Mouse (Mus musculus) c-Kit-positive CD71-negative TER-119-negative erythroid progenitor cells, embryonic 14.5 days (primary cell): Measurements from ENCODE around the gene Abca8b.
"Not testable (repeated sequence)": the region's sequence is repeated elsewhere in the genome, so short reads cannot be mapped to it uniquely, and the experiment has no call there.

ENCODE experiments used
- DNase-seq: peaks from one replicate; pipeline ENCODE4 v3.0.0-alpha.2; 2013; ENCODE audit warnings: low read depth

The Abca8b gene

DNA sequence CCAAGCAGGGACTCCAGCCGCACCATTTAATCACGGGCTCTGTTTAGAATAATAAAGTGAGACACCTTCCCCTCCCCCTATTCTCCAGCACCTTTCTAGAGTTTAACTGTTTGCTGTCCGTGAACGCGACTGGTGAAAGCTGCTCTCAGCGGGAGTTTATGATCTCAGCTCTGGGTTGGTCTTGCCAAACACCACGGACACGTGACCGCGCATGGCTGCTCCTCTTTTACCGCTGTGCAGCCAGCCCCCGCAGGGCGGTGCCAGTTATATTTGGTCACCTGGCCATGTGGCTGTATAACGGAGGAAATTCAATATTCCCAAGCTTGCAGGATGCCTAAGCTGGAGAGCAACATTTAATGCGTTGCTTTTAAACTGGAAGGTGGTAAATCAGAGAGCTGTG is at the start of gene Abca8b:
TSS of gene Abca8b (minus strand) at position 222 of the 400 bp plus-strand sequence.
- DNase-seq = no peak

DNA sequence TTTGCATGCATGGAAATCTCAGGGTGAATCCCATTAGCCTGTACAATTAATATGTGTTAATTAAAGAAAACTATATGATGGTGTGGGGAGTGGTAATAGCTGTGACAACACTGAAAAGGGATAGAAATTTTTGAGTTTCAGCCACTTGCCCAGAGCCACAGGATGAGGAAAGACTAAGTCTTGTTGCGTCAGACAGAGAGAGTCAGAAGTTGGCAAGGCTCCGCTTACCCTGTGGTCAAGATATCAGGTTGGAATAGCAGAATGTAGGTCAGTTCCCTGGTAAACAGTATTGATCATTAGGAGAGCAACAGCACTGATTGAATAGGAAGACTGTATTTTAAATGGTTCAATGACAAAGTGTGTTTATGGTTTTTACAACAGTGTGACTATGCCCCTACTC is 42.1 kb upstream of the Abca8b start:
- DNase-seq = no peak

GRCm38 (mm10) chr11:110028913-110029695 is 33.5 kb upstream of the Abca8b start:
- DNase-seq = peak; percentile 0

DNA sequence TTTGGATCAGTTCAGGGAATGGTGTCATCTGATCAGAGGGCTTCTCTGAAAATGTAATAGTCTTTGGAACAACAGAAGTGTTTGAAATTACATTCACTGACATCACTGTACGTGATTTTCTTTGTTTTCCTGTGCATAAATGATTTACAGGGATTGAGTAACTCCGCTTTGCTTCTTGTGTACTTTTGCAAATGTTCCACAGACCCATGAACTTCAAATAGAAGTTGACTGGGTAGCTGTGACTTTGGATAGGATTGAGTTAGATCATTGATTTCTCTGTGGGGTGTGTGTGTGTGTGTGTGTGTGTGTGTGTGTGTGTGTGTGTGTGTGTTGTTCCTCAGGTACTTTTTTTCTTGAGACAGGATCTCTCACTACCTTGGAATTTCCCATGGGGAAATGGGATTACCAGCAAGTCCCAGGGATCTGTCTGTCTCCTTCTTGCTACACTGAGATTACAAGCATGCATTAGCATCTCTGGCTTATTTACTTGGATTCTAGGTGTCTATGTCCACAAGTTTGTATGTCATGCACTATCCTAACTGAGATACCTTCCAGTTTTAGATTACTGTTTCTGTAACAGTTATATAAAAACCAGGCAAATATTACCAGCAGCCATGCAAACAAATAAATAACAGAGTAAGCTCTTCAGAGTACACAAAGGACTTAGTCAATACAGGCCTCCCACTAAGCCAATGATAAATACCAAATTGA is 15.3 kb upstream of the Abca8b start:
- DNase-seq = no peak

- DNase-seq = no peak
These were observed 632 bp downstream of the Abca8b start for GRCm38 (mm10) chr11:109995013-109995412.

DNA sequence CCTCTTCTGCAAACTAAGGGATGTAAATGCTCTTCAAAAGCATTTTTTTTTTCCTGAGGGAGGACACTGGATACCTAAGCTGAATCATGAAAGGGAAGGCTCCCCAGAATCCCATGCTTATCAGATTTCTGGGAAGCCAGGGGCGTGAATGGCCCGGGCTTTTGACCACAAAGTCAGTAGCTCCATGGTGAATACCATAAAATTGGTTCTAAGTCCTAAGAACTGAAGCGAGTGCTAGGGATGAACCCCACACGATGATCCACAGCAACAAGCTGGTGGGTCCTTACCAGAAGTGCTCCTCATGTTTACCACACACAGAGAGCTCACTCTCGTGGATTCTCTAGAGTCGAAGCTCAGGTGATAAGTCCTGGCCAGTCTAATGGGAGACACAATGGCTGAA is 1.6 kb downstream of the Abca8b start:
- no peak for DNase-seq

GRCm38 (mm10) chr11:109991270-109991669 is 4.4 kb downstream of the Abca8b start:
- DNase-seq = no peak

GRCm38 (mm10) chr11:109990256-109990655 is 5.4 kb downstream of the Abca8b start:
- no peak for DNase-seq

DNA sequence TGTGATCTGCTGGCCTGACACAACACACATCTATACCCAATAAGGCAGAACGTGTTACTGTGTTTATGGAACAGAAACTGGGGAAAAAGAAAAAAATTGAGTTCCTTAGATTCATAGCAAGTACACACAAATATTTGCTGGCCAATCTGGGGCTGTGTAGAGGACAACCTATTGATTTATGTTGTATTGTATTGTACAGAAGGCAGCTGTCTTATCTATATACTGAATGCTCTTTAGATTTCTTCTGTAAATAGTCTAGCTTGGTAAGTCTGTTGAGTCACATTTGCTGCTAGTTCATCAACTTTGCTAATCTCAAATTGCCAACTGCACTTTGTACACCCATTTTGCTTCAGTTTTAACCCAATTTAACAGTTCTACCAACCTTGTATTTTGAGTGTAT is 7.5 kb downstream of the Abca8b start:
- DNase-seq = no peak

- DNase-seq = not testable (repeated sequence)
These were observed 8.1 kb downstream of the Abca8b start for GRCm38 (mm10) chr11:109987460-109988072.

DNA sequence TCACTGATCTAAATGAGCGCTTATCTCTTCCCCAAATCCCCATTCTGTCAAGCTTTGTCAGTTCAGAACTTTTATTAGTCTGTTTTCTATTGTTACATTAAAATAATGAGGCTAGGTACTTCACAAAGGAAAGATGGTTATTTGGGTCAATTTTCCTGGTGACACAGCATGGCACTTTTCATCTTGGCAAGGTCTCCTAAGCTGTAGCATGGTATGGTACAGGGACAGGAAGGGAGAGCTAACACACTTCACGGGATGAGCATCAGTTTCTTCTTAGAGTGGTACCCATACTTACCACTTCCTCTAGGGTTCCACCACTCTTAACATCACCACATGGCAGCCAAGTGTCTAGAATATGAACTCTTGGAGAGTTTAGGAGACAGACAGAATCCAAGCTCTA is 13.8 kb downstream of the Abca8b start:
- DNase-seq = no peak

GRCm38 (mm10) chr11:109970521-109970920 is 25.1 kb downstream of the Abca8b start:
- no peak for DNase-seq

DNA sequence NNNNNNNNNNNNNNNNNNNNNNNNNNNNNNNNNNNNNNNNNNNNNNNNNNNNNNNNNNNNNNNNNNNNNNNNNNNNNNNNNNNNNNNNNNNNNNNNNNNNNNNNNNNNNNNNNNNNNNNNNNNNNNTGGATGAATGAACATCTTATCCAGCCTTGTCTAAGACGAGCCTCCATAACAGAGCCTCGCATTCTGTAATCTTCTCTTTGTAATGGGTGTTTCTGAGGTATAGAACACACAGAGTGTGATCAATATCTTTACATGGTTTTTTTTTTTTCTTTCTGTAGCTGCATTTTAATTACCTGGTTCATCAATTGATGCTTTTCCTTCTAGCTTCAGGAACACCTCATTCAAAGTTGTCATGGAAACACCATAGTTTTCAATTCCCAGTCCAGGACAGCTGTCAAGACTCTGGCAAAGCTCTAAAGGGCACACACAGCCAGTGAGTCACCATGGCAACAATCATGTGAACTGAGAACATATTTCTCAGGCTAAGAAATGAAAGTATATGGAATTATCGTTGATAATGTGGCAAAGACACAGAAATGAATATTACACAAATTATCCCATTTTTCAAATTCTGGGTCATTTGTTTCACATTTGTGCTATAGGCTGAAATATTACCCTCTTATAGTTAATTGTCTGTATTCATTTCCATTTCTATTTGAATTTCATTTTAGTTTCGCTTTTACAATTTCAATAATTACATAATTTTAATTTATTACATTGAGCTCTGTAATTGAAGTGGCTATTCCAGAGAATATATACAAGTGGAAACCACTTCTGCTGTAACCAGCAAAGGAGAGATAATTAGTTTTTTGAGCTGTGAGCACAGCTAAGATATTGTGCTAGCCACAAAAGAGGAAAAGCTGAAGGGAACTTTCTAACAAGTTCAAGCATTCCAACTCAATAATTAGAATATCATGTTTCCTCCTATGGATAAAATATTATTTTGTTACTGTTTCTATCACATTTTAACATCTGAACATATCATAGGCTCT is 33.9 kb downstream of the Abca8b start:
- DNase-seq = no peak

- no peak for DNase-seq
These were observed 40.5 kb downstream of the Abca8b start for GRCm38 (mm10) chr11:109955185-109955584.

GRCm38 (mm10) chr11:109936915-109937314 is 58.7 kb downstream of the Abca8b start:
- DNase-seq = no peak

DNA sequence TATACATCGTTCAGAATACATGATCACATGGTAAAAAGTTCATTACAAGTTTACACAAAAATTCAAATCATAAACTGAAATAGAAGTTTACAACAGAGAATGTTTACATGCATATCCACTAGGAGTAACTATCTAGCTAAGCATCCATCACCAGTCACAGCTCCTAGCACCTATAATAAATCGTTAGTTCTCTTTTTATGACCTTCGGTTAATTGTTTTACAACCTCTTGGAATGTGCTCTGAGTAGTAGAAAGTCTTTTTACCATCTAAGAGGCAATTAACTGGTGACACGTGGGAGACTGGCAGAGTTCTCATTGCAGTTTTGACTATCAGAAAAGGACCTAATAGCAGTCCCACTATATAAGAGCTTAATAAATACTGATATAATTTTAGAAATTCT is 62.4 kb downstream of the Abca8b start:
- DNase-seq = not testable (repeated sequence)

DNA sequence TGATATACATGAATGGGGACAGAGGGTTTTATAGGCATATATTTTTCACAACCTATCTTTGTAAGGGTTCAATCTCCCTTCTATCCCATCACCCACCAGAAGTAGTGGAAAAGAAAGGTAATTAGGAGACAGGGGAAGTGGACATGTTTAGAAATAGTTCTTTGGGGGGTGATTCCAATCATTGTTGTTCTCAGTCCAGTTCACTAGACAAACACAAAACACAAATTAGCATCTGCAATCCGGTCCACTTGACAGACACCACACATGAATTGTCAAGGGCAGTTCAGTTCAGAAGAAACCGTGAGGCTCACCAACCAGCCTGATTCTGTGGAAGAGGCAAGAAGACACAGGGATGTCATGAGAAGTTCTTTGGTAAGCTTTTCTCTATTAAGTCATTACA is 67.2 kb downstream of the Abca8b start:
- no peak for DNase-seq

DNA sequence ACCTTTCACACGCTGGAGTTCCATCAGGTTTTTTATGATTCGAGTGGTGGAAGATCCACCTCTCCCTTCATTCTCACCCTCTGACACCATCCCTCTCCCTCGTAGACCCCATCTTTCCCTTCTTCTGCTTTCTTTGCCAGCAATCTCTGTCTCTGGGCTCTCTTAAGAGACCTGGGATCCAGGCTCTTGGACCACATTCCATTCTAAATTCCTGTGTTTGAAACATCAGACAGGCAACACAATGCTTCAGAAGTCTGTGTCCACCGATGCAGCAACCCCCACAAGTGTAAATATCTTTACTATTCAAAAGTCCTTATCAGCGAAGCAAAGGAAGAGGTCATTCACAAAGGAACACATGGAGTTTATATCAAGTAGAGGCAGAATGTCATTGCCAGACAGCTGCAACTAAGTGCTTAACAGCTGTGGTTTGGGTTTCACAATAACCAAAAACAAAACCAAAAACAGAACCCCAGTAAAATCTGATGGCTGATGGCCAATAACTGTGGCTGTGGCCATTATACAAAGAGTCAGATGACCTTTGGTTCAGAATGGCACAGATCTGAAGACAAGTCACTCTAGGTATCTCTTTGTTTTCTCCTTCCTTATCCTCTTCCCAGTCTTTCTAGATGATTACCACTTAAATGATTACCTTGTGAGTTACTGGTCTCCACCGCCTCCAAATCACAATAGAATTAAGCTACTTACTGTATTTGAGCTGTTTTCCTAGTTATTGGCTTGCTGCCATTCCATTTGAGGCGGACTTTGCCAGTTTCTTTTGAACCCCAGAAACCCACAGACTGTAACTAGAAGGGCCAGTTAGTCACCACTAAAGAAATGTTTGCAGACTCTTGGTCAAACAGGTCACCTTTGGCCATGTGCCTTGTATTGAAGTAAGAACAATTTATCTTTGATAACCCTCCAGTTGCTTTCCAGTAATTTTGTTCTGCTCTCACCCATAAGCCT is 68.6 kb downstream of the Abca8b start:
- DNase-seq = no peak

GRCm38 (mm10) chr11:109922236-109922635 is 73.4 kb downstream of the Abca8b start:
- no peak for DNase-seq

DNA sequence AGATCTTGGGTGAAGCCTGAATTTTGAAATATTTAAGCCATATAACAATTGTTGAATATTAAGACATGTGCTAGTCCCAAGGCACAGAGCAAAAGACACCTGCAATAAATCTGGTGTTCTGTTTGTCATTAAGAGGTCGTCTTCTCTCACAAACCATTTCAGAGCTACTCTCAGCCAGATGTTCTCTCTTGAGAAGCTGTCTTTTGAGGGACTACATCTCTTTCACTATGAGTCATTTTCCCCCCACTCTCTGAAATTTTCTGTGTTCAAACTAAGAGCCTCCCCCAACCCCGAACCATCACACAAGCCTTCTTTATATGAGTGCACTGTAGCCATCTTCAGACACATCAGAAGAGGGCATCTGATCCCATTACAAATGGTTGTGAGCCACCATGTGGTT is 76.2 kb downstream of the Abca8b start:
- DNase-seq = no peak

DNA sequence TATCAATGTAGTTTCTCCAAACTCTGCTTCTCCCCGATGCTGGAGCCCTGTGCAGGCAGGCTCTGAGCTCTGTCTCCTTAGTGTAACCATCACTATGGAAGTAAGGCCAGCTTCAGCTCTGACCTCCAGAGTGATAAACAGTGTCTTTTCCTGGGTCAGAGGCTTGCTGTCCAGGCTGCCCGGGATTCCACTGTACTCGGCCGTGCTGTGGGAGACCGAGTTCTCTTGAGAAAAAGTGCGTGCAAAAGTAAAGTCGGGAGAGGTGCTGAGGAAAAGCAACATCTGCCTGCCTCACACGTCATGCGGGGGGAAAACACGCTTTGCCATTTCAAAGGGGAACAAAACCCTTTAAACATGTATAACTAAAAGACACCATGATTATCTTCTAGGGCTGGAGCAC is 79.0 kb downstream of the Abca8b start:
- DNase-seq = no peak
